Mouse (Mus musculus): Measurements from ENCODE around the gene Vmn1r37. TPM values are rescaled to one million over a fixed set of nuclear protein-coding genes. Genes with fewer than 3 reads are reported as not detected.
"Not testable (repeated sequence)": the region's sequence is repeated elsewhere in the genome, so short reads cannot be mapped to it uniquely, and the experiment has no call there.

Vmn1r37 gene
- not detected in 2 replicates for polyA plus RNA-seq (2015; fragmentation: Nextera tagmentation; extraction: Ambion mirVana)

DNA sequence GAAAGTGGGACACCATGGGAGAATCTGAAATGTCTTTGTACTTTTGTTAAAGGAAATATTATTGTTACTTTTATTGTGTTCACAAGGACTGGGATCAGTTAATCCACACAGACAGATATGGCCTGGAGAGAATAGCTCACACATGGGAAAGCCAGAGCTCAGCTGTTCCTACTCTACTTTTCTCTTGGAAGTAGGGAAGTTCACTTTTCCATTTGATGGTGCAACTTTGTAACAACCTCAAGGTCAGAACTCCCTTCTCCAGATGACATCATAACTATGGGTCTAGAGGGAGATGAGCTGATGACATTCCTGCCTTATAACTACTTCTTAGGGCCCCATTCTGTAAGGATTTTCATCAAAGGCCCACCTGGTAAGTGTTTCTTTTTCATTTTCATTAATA is at the start of gene Vmn1r37:
Vmn1r37 (plus strand) TSS at position 301 of the 400 bp plus-strand sequence.
- not testable (repeated sequence) for H3K4me1 ChIP-seq (ENCODE audit: insufficient read depth, low read length); H3K4me3 ChIP-seq (ENCODE audit: low read length); H3K4me2 ChIP-seq (replicated peaks; ENCODE audit: low read depth, low read length); H3K36me3 ChIP-seq (ENCODE audit: insufficient read depth, low read length); ATAC-seq (ENCODE audit: low FRiP score, low TSS enrichment); H3K9me3 ChIP-seq (ENCODE audit: low read length); H3K27ac ChIP-seq (ENCODE audit: low read length); H3K9ac ChIP-seq (replicated peaks; ENCODE audit: low read length); H3K27me3 ChIP-seq (ENCODE audit: insufficient read depth, low read length)

DNA sequence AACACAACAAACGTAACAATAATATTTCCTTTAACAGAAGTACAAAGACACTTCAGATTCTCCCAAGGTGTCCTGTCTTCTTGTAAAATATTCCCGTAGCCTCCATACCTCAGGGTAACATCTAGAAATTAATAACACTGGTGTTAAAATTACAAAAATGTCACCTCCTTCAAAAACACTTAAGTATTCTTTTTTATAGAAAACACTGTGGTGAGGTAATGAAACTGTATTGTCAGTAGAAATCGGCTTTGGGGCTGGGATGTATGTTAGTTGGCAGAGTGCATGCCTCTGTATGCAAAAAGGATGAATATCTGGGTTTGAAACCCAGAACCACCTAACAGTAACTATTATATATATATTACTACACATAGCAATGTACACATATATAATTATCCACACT is 43.4 kb upstream of the Vmn1r37 start, which contains the start of gene Vmn1r35:
Vmn1r35 (minus strand) TSS at position 101 of the 400 bp plus-strand sequence.
- H3K27me3 ChIP-seq (ENCODE audit: insufficient read depth, low read length): no peaks in the 10 kb centered on the region
- H3K9ac ChIP-seq (replicated peaks; ENCODE audit: low read length): no peak within 1 kb of the TSS
- 82% methylated on average over 3 of the region's 3 CpGs for WGBS
- H3K4me2 ChIP-seq (replicated peaks; ENCODE audit: low read depth, low read length): no peak within 1 kb of the TSS
- ATAC-seq (ENCODE audit: low FRiP score, low TSS enrichment): no peak
- H3K4me3 ChIP-seq (ENCODE audit: low read length): no peak within 1 kb of the TSS
- no peaks in the 10 kb centered on the region for H3K9me3 ChIP-seq (ENCODE audit: low read length)
- H3K27ac ChIP-seq (ENCODE audit: low read length): no peak within 1 kb of the TSS
- no peaks in the 10 kb centered on the region for H3K36me3 ChIP-seq (ENCODE audit: insufficient read depth, low read length)
- H3K4me1 ChIP-seq (ENCODE audit: insufficient read depth, low read length): no peaks in the 10 kb centered on the region

DNA sequence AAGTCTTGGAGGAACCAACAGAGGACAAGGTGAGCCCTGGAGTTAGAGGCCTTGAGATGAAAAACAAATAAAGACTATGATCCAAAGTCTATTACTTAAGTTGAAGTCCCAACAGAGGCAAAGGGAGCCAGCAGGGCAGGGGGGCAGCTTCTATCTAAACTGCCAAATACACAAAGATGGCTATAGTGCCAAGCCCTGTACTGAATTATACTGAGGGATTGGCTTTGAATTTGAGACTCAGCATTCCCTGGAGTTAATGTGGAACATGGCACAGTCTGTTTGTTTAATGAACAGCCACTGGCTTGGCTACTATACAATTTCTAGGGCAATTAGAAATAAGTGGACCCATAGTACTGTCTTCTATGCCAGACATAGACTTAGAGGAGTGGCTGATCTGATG is 20.3 kb upstream of the Vmn1r37 start:
- no peak for ATAC-seq (ENCODE audit: low FRiP score, low TSS enrichment)
- Histone ChIP-seq H3K9me3 (ENCODE audit: low read length) (no peaks in the 10 kb centered on the region), H3K9ac (replicated peaks; ENCODE audit: low read length) (no peak overlapping the region), H3K4me3 (ENCODE audit: low read length) (no peak overlapping the region), H3K27ac (ENCODE audit: low read length) (no peak overlapping the region), H3K27me3 (ENCODE audit: insufficient read depth, low read length) (no peaks in the 10 kb centered on the region), H3K4me1 (ENCODE audit: insufficient read depth, low read length) (no peaks in the 10 kb centered on the region), H3K36me3 (ENCODE audit: insufficient read depth, low read length) (no peaks in the 10 kb centered on the region), H3K4me2 (replicated peaks; ENCODE audit: low read depth, low read length) (no peak overlapping the region)

DNA sequence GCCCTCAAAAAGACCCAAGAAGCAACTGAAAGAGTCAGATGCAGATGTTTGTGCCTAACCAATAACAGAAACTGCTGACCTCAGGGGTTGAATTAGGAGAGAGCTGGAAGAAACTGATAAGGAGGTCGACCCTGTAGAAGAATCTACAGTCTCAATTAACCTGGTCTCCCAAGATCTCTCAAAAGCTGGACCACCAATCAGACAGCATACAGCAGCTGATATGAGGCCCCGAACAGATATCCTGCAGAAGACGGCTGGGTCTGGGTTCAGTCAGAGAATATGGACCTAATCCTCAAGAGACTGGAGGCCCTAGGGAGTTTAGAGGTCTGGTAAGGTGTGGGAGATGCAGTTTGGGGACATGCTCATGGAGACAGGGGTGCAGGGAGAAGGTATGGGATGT is 15.3 kb upstream of the Vmn1r37 start:
- no peak overlapping the region for H3K27ac ChIP-seq (ENCODE audit: low read length)
- H3K36me3 ChIP-seq (ENCODE audit: insufficient read depth, low read length): no peaks in the 10 kb centered on the region
- no peak overlapping the region for H3K9ac ChIP-seq (replicated peaks; ENCODE audit: low read length)
- H3K4me1 ChIP-seq (ENCODE audit: insufficient read depth, low read length): no peaks in the 10 kb centered on the region
- H3K4me3 ChIP-seq (ENCODE audit: low read length): no peak overlapping the region
- no peaks in the 10 kb centered on the region for H3K27me3 ChIP-seq (ENCODE audit: insufficient read depth, low read length)
- WGBS: 84% methylated on average over 3 of the region's 3 CpGs
- no peaks in the 10 kb centered on the region for H3K9me3 ChIP-seq (ENCODE audit: low read length)
- no peak for ATAC-seq (ENCODE audit: low FRiP score, low TSS enrichment)
- H3K4me2 ChIP-seq (replicated peaks; ENCODE audit: low read depth, low read length): no peak overlapping the region

DNA sequence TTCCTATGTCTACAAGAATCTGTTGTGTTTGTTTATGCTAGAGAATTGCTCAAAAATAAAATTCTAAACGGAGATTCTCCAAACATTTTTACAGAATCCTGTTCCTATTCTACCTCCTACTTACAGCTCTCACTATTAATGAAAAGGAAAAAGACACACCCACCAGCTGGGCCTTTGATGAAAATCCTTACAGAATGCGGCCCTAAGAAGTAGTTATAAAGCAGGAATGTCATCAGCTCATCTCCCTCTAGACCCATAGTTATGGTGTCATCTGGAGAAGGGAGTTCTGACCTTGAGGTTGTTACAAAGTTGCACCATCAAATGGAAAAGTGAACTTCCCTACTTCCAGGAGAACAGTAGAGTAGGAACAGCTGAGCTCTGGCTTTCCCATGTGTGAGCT is 10.1 kb upstream of the Vmn1r37 start, which contains the start of gene Vmn1r36:
Vmn1r36 (minus strand) TSS at position 101 of the 400 bp plus-strand sequence.
- not testable (repeated sequence) for H3K9ac ChIP-seq (replicated peaks; ENCODE audit: low read length); H3K9me3 ChIP-seq (ENCODE audit: low read length); H3K4me1 ChIP-seq (ENCODE audit: insufficient read depth, low read length); H3K27me3 ChIP-seq (ENCODE audit: insufficient read depth, low read length); H3K36me3 ChIP-seq (ENCODE audit: insufficient read depth, low read length); H3K27ac ChIP-seq (ENCODE audit: low read length); H3K4me3 ChIP-seq (ENCODE audit: low read length); H3K4me2 ChIP-seq (replicated peaks; ENCODE audit: low read depth, low read length); ATAC-seq (ENCODE audit: low FRiP score, low TSS enrichment)
- 73% methylated on average over 2 of the region's 2 CpGs for WGBS

DNA sequence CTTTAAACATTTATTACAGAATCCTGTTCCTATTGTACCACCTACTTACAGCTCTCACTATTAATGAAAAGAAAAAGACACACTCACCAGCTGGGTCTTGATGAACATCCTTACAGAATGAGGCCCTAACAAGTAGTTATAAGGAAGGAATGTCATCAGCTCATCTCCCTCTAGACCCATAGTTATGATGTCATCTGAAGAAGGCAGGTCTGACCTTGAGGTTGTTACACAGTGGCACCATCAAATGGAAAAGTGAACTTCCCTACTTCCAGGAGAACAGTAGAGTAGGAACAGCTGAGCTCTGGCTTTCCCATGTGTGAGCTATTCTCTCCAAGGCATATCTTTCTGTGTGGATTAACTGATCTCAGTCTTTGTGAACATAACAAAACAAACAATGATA is 53.3 kb downstream of the Vmn1r37 start, which contains the start of gene Vmn1r38:
Vmn1r38 (minus strand) TSS at position 101 of the 400 bp plus-strand sequence.
- H3K4me1 ChIP-seq (ENCODE audit: insufficient read depth, low read length); H3K36me3 ChIP-seq (ENCODE audit: insufficient read depth, low read length); H3K27ac ChIP-seq (ENCODE audit: low read length); ATAC-seq (ENCODE audit: low FRiP score, low TSS enrichment); H3K4me2 ChIP-seq (replicated peaks; ENCODE audit: low read depth, low read length); H3K9me3 ChIP-seq (ENCODE audit: low read length); H3K9ac ChIP-seq (replicated peaks; ENCODE audit: low read length); H3K27me3 ChIP-seq (ENCODE audit: insufficient read depth, low read length); H3K4me3 ChIP-seq (ENCODE audit: low read length): not testable (repeated sequence)

Other genes starting within 250 kb of the Vmn1r37 start
- gene Mad2l1, start 194.0 kb upstream of the Vmn1r37 start, polyA plus RNA-seq (2015; fragmentation: Nextera tagmentation; extraction: Ambion mirVana): 91.0 and 93.8 TPM in 2 replicates
- 0.05 and 0.13 TPM in 2 replicates for gene Vmn1r32, start 169.3 kb upstream of the Vmn1r37 start, polyA plus RNA-seq (2015; fragmentation: Nextera tagmentation; extraction: Ambion mirVana)
- not detected in 2 replicates for gene Vmn1r33, start 111.1 kb upstream of the Vmn1r37 start, polyA plus RNA-seq (2015; fragmentation: Nextera tagmentation; extraction: Ambion mirVana)
- not detected in 2 replicates for gene Vmn1r34, start 85.5 kb upstream of the Vmn1r37 start, polyA plus RNA-seq (2015; fragmentation: Nextera tagmentation; extraction: Ambion mirVana)
- not detected in 2 replicates for gene Vmn1r35, start 43.5 kb upstream of the Vmn1r37 start, polyA plus RNA-seq (2015; fragmentation: Nextera tagmentation; extraction: Ambion mirVana)
- gene Vmn1r36, start 10.2 kb upstream of the Vmn1r37 start, polyA plus RNA-seq (2015; fragmentation: Nextera tagmentation; extraction: Ambion mirVana): not detected in 2 replicates
- not detected in 2 replicates for gene Vmn1r38, start 53.2 kb downstream of the Vmn1r37 start, polyA plus RNA-seq (2015; fragmentation: Nextera tagmentation; extraction: Ambion mirVana)
- gene Vmn1r39, start 81.2 kb downstream of the Vmn1r37 start, polyA plus RNA-seq (2015; fragmentation: Nextera tagmentation; extraction: Ambion mirVana): not detected in 2 replicates
- gene Gng12, start 167.0 kb downstream of the Vmn1r37 start, polyA plus RNA-seq (2015; fragmentation: Nextera tagmentation; extraction: Ambion mirVana): 111 and 119 TPM in 2 replicates

All from kidney, embryonic 16.5 days (tissue).